Mouse (Mus musculus) cerebellum, adult (tissue): ENCODE measurements at regions not wholly inside any gene's neighbourhood (a gene's known extent, or its start where the extent isn't known, plus 50 kb on each side); places are given as distances from the start of the nearest gene placed in this dataset.
A peak's percentile ranks its signal among the peaks of the same experiment; 100 is the strongest.

Source experiments
- ATAC-seq: cut with Nextera tagmentation; 2 replicates; pipeline ENCODE4 v1.9.2; 2017; ENCODE audit warnings: mild to moderate bottlenecking, moderate library complexity, mixed read lengths; ENCODE audit not compliant: insufficient number of reproducible peaks, low FRiP score, low TSS enrichment

DNA sequence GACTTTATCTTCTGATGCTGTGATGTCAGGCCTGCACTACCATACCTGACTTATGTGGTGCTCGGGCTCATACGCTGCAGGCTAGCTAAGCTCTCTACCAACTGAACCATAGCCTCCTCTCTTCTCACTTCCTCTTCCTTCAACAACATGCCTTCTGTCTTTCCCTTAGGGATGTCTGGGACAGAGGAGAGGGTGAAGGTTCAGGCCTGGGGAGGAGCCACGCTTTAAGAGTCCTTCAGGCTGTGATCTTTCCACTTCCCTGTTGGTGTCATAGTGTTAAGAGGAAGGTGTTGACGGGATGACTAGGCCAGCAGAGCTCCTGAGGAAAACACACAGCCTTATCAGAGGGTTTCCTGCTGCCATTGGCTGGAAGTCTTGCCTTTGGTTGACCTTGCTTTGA lies 188.8 kb upstream of the Jade1 start:
- no peak for ATAC-seq

DNA sequence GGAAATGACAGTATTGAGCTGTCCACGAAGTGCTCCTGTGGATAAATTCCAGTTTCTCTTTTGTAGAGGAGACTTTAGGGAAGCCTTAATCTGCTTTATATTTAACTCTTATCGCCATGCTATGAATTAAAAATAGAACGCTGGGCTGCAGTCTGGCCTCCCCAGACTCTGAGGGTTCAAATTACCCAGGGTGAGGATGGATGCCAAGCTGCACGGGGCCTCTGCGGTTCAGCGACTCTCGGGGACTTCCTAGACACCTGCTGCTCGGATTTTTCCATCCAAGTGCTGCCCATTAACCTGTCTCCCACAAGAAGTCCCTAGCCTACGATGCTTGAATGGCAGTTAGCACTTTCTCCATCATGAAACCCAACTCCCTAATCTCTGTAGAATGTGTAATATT lies 189.3 kb upstream of the Jade1 start:
- no peak for ATAC-seq

DNA sequence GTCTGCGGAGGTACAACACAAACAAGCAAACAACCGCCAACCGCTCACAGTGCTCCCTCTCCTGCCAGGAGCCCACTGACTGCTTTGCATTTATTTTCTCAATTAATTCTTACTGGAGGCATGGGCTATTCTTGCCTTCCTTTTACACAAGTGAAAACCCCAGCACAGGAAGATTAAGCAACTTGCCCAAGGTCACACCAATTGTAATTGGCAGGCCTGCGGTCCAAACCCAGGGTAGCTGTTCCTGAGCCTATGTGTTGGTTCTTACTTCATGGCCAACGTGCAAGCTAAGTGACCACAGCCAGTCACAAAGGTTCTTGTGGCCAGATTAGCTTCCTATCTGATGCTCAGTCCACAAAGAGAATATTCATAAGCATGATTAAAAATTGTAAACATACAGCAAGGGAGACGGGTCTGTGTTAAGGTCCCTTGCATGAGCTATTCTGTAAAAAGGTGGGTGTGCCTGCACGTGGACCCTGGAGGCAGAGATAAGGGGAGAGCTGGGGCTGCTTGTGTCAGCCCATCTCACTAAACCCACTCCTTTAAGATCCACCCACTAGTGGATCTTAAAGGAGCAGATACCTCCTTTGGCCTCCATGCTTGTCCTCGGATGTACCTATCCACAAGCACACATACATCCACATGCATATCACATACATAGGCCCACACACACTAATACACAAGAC lies 190.2 kb upstream of the Jade1 start:
- ATAC-seq: no peak

DNA sequence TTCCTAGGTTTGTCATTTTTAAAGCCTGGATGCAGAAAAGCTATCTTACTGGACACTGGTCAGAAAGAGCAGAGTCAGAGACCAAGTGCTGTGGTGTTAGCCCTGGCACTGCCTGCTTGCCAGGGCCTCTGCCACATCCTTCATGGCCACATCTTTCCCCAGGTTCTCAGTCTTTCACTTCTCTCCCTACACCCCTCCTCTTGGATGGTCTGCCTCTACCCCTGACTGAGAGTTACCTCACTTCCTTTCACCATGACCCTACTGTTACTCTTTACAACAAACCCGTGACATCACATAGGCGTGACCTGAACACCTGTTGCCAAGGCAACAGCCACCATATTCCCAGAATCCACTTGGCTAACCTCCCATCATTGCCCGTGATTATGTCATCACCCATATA lies 191.6 kb upstream of the Jade1 start:
- ATAC-seq: no peak

DNA sequence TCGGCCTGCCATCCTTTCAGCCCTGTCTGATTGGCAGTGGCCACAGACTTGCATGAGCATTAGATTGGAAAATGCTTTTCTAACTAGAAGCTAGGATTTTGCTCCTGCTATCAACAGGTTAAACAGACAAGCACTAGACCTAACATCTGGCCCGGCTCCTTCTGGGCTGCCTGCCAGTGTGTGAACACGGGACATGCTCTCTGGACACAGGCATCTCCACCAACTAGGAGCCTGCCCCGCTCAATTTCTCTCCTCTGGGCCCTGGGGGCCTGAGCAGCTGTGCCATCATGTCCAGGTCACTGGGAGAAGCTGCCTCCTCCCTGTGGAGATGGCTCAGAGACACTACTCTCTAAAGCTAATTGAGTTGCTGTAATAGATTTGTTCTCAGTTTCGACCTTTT lies 195.3 kb upstream of the Jade1 start:
- ATAC-seq: no peak

DNA sequence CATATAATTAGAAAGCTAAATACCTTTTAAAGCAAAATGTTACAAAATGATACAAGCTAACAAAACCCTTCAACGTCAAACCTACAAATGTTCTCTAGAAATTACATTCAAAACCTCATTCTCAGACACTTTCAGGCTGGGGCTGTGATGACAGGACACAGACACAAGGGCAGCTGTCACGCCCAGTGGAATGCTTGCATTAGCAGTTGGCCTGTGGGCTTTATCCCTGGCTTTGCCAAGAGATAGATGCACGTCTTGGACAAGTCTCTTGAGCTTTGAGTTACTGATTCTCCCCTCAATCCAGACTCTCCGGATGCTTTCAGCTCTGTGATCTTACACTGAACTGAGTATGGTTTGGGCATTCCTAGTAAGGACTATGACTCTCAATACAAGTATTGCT lies 196.1 kb upstream of the Jade1 start:
- no peak for ATAC-seq

DNA sequence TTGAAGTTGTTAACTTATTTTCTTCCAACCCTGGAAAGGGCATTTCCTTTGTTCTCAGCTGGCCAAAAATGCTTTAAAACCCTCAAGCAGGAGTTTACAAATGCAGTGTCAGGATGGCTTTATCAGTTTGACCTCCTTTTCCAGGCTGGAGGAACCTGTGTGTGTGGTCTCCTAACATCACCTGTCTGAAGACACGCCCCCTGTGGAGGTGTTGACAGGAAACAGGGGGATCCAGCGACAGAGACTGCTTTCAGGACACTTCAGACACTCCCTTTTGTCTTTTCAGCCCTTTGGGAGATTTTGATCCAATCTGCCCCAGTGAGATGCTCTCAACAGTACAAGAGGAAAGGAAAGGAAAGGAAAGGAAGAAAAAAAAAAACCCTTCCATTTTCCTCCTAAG lies 202.5 kb upstream of the Jade1 start:
- ATAC-seq: no peak

DNA sequence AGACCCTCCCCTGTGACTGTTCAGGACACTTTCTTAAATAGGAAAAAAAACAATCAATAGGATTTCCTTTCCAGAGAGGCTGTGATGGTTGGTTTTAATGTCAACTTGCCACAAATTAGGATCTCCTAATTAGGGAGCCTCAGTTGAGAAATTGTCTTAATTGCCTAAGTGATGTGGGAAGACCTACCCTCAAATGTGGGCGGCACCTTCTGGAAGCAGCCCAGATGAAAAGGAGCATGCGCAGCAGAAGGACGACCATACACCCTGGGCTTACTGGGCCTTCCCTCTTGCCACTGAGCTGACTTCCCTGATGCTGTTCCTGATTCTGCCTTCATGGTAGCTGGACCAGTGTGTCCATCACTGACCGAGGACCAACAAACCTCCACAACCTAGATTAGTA lies 203.7 kb upstream of the Jade1 start:
- ATAC-seq: no peak

DNA sequence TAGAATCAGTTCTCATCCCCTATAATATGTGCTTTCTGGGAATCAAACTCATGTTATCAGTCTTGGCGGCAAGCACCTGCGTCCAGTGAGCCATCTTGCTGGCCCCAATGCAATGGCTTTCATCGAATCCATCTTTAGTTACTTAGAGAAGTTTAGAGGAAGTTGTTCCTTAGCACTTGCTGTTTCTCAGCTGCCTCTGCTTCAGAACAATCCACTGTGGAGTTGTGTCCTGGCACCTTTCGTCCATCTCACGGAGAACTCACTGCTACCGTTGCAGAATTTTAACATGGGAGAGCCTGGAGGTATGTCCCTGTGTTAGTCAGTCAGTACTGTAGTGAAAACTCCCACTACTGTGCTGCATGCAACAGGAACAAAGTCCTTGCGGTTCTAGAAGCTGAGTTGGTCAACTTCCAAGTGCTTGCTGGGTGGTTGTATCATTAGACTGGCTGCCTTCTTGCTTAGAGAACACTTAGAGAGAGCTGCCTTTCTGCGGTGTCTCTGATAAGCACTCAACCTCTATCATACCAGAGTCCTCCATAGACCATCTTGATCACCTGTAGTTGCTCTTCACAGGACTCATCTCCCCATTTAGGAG lies 204.3 kb upstream of the Jade1 start:
- ATAC-seq: no peak

DNA sequence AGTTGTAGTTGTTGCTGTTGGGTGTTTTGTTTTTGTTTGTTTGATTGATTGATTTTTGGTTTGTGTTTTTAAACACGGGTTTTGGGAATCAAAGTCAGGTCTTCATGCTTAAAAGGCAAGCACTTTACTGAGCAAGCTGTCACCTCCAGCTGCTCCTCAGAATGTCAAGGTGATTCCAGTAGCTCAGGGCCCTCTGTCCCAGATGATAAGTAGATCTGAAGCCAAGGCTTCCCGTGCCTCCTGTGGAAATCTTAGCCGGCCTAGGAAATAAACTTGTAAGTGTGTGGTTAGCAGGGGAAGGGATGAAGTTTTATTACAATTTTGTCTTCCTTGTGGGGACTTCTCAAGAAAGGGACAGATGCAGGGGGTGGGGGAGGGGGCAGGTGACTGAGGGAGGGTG lies 205.2 kb upstream of the Jade1 start:
- no peak for ATAC-seq

DNA sequence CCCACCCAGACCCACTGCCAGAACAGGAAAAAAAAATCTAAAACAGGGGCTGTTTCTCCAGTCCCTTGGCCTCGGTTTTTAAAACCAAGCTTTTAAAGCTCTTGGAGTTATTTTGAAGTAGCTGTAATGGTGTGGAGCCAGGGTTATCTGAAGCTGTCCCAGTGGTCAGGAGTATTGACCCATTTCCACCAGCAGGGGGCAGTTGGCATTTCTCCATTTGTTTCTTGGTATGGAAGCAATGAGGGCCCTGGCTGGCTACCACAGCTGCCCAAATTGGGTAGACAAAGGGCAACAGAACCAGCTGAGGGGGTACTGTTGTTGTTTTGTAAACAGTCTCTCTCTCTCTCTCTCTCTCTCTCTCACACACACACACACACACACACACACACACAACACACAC lies 206.7 kb upstream of the Jade1 start:
- ATAC-seq: no peak

DNA sequence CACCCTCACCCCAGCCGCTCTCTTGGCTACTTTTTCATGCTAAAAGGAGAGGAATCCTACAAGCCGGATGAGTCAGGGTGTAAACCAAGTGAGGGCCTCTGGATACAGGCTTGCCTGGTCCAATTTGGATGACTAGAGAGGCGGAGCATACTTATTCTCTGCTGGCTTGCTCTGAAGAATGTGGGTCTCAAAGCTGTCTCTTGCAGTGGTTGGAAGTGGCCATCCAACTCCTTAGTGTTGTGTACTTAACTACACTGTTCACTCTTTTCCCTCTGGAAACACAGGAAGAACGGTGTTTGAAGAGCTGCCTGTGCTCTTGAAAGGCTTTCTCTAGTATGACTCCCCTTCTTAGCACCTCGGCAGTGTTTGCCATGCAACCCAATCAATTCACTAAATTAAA lies 208.7 kb upstream of the Jade1 start:
- ATAC-seq: no peak

DNA sequence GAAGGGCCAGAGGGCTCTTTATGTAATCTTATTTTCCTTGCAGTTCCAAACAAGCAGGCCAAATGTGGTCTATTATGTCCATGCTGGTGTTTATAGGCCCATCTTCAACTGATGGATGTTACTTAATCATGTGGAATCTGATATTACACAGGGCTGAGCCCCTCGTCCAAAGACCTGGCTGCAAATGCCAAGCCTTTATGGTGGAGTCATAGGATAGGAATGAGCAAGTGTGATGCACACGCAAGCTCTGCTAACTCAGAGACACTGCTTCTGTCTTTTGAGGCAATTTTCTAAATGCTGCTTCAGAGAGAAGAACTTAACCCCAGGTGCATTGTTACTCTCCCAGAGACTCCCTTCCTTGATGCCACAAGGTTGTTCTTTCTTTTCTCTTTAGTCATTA lies 212.1 kb upstream of the Jade1 start:
- ATAC-seq: no peak

DNA sequence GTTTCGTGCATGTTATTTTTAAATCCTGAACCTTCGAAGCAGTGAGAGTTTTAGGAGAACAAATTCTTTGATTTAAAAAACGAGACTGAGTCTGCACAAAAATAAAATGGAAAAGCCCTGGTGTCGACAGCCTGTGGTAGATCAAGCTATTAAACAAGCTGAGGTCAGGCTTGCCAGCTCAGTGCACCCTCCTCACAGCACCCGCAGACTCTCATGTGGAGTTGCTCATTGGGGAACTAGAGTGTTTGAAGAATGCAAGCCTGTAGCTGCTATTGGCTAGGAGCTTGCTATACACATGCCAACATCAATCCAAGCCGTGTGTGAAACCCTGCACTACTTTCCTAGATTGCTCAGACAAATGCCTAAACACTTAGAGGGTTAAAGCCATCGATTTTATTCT lies 223.1 kb upstream of the Jade1 start:
- no peak for ATAC-seq

DNA sequence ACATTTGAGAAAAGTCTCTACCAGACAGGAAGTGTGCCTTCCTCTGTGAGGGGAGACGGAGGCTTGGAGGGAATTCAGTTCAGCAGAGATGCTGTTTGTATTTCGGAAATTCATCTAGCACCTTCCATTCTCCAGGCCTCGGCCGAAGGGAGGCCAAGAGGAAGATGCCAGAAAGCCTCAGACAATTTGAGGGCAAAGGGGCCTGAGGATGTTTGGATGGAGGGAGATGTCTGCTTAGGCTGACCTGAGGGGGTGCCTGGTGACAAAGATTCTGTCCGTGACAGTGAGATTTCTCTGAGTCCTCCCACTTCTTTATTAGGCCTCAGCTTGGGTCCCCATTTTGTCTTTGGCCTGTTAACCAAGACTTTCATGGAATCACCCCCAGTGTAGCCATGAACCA lies 225.2 kb upstream of the Jade1 start:
- ATAC-seq: no peak

DNA sequence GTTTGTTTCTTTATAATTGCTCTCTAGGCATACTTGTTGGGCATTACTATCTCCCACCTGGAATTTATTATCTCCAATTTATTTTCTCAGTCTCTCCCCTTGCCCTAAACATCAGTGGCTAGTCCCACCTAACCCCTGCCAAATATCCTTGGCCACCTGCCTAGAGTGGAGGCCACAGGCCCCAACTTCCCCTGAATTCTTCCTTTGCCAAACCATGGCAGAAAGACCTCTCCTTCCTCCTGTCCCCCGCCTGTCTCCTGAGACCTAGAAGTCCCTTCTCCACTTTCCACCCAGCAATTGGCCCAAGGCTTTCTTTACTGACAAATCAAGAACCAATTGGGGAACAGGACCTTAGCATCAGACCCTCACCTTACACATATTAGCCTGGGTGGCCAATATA lies 226.7 kb upstream of the Jade1 start:
- no peak for ATAC-seq

DNA sequence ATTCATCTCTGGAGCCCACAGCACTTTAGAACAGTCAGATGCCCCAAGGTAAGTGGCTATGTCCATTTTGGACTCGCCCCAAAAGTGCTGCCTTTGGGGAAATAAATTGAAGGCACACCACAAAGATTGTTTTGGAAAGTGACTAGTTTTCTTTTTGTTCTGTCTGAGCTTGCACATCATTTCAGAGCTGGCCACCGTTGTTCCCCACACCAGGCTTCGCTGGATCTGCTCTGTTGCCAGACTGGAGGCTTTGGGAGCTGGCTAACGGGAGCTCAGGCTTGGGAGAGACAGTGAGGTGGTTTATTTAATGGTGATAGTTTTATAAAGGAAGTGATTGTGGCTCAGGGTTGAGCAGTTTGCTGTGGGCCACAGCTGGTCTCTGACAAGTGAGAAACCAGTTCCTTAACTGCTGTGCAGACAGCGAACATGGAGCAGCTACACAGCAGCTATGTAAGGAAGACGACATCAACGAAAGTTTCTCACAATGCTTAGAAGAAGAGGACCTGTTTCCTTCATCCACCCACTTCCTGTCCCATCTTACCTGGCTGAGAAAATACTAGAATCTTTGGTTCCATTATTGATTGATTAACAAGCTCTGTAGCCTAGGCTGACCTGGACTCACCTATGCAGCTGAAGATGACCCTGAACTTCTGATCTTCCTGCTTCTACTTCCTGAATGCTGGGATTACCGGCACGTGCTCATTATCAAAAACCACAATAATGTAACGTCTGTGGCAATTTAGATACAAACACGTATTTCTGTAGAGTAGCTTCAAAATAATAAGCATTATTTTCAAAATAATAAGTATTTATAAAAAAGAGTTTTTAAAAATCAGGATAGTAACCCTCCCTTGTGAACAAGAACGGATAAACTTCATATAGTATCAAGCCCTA lies 229.1 kb upstream of the Jade1 start:
- no peak for ATAC-seq

DNA sequence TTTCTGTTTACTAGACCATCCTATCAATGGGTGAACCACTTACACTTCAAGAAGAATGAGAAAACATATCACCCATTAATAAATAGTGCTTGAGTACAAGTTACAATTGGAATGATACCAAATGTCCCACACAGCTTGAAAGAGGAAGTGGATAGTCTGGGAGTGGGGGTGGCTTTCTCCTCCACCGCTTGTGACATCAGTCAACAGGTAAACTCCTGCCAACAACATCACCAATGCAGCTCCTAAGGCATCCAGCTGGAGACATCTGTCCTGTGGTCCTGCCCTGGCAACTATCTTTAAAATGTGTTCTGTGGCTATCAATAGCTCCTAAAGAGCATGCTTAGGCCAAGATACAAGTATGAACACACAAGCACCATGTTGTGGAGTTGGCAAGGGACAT lies 233.7 kb upstream of the Jade1 start:
- no peak for ATAC-seq

DNA sequence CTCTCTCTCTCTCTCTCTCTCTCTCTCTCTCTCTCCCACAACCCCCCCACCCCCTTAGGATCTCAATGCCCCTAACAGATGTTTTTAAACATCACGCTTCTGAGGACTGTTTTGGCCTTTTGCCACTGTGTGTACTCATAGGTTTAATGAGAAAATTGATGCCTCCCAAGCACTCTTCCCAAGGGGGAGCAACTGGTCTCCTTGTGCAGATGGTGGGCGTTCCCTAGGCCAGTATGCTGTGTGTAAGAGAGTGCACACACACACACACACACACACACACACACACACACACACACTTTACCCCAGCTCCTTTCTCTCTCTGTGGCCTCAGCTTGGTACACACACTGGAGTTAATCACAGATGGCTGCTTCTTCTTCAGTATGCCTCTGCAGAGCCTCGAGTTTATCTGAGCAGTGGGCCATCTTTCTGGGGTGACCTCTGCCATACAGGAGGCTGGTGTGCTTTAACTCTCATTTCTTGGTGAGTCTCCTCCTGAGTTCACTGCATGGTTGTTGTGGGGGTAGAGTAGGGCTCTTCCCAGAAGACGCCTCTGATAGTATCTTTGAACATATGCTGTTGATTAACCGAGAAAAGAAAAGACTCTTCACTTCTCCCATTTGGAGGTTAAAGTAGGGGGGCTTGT lies 236.2 kb upstream of the Jade1 start:
- no peak for ATAC-seq

DNA sequence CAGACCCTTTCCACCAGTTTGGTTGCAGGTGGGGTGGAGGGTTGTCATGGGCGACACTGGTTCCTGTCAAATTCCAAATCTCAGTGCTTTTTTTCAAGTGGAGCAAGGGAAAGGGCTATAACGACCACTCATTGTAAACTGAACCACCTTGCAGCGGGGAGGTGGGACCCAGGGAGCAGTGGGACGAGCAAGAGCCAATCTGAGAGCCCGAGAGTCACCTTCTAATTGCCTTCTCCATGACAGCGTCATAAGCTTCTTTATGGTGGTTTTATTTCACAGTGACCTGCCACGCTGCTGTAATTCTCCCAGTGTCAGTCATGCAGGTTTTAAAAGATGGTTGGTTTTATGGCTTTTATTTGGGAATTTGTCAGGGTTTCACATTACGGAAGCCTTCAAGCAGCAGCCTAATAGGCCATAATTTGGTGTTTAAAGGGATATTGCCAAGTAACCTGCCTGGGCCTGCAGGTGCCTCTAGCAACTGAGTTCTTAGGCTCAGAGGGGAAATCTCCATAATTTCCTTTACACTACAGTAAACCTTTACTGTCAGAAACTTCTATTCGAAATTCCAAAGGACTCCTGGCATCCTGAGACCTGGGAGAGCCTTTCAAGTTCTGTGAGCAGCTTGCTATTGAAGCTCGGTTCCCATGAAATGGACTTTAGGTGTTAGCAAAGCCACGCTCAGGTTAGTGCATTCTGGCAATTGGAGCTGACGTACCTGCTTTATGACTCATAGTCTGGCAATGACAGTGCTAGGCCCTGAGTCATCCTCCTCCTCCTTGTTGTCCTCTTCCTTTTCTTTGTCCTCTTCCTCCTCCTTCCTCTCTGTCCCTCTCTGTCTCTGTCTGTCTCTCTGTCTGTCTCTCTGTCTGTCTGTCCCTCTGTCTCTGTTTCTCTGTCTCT lies 235.6 kb upstream of the Pgrmc2 start:
- 0 out of 2 replicates have a peak, but pooled peaks have one; percentile 56 for ATAC-seq
